Mouse (Mus musculus): ENCODE data around the gene Rbms3.

Rbms3 gene

DNA sequence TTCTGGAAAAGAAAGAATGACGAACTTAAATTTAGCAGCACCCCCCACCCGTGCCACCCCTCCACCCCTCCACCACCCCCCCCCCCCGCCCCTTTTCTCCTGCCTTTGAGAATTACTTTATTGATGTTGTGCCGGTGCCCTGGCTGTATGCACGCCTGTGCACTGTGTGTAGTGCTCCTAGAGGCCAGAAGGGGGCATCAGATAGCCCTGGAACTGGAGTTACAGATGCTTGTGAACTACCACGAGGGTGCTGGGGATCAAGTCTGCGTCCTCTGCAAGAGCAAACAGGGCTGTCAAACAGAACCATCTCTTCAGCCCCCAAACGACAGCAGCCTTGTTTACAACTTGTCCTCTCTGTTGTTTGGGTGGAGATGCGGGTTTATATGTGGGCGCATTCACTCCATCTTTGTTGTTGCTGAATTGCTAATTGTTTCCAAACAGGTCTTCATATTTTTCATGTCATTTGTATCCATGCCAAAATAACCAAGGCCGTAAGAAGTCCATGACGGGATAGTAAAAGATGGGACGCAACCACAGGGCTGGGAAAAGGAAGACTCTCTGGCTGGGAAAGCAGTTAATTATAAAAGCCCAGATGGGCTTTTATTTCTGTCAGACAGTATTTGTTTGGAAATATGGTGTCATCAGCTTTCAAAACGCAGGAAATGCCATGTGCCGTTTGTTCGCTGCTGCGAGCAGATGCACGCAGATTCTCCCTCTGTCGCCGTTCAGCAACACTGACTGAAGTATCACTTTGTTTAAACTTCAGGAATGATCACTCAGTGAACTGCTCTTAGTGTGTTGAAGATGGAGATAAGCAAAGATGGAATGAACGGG is 652.9 kb downstream of the Rbms3 start:
- peak in 1 of 2 experiments; percentile 16 for DNase-seq (ENCODE audit: low spot score in 2 of 2)

DNA sequence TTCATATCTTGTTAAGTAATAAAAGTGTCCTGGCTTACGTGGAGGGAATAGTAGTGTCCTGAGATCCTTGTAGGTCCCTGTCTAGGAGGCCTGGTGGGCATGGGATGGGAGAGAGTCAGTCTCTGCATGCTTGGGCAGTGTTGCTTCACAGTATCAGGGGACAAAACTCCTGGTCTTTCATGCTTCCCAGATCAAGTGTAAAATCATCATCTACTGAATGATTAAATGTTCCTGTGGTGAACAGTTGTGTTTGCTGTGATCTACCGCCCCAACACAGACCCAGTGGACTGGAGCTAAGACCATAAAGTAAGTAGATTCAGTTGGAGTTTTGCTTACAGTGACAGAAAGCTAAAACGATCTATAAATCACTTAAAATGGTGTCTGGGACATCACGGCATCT is 654.4 kb downstream of the Rbms3 start:
- DNase-seq (ENCODE audit: low spot score in 2 of 2), result no peak

DNA sequence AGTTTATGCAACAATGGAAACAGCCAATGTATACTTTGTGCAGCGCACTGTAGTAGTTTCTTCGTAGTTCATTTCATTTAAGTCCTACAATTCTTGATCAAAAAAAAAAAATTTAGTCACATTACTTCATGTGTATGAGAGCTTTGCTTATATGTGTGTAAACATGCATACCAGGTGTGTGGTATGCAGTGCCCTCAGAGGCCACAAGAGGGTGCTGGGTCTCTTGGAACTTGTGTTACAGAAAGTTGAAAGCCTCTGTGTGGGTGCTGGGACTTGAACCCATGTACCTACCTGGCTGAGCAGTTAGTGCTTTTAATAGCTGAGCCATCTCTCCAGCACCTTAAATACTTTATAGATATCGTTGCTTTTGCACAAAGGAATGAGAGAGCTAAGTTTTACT is 655.6 kb downstream of the Rbms3 start:
- DNase-seq (ENCODE audit: low spot score in 2 of 2), result no peak

DNA sequence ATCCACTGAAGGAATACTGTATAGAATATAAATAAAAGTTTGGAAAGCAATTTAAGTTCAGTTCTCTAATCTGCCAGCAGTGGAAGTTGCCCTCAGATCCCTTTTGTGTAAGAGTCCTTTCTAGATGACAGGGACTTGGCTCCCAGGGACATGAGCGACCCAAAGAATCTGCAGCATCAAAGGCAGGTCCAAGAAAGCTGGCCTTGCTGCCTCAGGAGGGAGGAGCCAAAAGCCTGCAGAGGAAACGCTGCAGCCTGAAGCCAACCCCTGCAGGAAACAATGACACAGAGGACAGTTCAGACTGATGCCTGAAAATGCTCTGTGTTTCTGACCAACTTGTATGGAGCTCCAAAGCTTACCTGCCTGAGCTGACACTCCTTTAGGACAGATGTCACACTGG is 656.1 kb downstream of the Rbms3 start:
- DNase-seq (ENCODE audit: low spot score in 2 of 2), result no peak

DNA sequence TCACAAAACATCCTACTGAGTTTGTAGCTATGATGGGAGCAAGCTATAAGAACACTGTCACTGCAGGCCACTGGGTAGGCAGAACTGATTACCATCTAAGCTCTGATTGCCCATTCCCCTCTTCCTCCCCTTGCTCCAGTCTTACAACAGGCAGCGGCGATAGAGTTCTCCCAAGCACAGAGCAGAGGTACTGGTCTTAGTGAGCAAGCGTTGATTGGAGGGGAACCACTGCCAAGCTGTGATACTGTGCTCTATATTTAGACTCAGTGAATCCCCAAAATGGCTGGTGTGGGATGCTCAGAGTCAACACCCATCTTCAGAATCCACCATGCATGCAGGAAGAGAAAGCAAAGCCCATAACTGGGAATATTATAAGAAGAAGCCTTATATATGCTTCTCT is 662.4 kb downstream of the Rbms3 start:
- DNase-seq (ENCODE audit: low spot score in 2 of 2), result no peak

DNA sequence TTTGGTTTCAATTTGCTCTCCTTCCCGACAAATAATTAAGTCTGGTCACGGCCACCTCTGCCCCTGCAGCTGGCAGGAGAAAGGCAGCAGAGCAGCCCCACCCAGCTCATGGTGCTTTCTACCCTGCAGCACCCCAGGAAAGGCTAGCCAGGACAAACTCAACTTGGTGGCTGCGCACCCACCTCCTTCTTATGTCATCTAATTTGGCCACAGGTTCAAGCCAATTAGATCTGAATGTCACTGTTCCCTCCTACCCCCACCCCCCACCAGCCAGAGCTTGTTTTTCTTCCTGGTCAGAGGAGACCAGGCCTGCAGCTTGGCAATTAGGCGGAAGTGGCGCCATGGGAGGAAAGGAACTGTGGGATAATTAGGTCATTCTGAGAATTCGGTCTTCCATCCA is 664.0 kb downstream of the Rbms3 start:
- DNase-seq (ENCODE audit: low spot score in 2 of 2), result no peak

DNA sequence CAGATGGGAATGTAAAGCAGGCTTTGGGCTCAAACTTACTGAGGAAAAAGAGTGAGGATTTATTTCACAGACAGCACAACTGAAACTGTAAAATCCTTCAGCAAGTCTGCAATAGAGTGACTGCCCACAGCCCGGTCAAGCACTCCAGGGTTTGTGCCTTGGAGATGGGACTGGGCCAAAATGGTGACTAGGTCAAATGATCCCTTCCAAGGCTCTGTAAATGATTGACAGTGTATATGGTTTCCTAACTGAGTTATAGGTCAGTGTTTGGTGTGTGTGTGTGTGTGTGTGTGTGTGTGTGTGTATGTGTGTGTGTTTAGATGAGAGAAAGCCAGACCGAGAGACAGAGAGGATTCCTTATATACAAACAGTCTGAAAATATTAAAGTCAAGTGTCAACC is 673.6 kb downstream of the Rbms3 start:
- no peak for DNase-seq (ENCODE audit: low spot score in 2 of 2)

DNA sequence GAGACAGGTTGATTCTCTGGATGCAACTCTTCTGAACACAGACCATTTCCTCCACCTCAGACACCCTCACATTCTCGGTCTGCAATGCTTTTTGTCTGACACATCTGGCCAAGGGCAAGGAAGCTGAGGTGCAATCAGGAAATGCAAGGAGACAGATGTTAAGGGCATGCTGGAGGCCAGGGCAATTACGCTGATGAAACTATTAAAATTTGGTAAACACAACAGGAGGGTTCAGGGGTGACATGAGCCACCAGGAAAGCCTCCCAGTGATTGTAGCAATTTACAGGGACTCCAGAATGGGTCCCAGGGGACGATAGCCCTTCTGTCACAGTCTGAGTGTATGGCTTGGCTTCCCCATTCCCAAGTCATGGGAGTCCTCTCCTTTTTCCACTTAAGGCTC is 681.5 kb downstream of the Rbms3 start:
- DNase-seq (ENCODE audit: low spot score in 2 of 2), result no peak

DNA sequence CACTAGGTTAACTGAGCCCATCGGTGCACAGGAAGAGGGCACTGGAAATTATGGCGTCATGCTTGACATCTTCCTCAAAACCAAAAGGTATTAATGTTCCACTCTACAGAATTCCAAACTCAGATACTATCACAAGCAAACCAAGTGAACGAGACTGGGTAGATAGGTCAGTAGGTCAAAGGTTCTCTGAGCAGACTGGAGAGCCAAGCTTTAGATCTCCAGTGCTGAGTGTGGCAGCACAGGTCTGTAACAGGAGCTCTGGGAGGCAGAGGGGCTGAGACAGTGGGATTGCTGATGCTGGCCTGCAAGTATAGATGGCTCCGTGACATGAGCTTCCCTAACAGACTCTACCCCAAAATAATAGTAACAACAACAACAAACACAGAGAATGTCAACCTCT is 682.3 kb downstream of the Rbms3 start:
- DNase-seq (ENCODE audit: low spot score in 2 of 2), result no peak

DNA sequence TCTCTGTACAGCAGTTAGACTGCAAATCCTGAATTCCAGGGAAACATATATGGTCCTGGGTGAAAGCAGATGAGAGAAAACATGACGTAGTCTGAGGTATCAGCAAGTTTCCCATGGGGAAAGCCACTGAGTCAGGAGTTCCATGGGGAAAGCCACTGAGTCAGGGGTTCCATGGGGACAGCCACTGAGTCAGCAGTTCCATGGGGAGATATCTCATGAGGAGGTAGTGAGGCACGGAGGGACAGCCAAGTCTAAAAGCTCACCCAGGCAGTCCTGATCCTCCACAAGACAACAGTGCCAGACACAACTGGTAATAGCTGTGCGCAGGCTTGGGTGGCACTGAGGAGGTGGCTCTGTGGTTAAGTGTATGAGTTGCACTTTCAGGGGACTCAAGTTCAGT is 682.9 kb downstream of the Rbms3 start:
- DNase-seq (ENCODE audit: low spot score in 2 of 2), result no peak

DNA sequence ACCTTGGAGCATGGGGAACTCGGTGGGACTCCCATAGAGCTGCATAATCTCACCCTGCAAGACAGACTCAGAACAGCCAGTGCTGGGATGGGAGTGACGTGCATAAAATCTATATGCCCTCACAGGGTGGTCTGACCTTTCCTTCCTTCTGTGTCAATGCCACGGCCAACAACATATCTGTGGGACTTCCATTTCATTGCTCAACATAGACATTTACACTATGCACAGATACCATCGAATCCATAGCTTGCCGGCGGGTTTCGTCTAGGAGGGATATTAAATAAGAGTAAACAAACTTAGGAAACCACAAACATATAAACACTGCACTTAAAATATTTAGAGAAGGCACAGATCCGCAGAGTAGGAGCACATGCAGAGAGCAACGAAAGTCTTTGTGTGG is 684.0 kb downstream of the Rbms3 start:
- DNase-seq (ENCODE audit: low spot score in 2 of 2), result no peak

DNA sequence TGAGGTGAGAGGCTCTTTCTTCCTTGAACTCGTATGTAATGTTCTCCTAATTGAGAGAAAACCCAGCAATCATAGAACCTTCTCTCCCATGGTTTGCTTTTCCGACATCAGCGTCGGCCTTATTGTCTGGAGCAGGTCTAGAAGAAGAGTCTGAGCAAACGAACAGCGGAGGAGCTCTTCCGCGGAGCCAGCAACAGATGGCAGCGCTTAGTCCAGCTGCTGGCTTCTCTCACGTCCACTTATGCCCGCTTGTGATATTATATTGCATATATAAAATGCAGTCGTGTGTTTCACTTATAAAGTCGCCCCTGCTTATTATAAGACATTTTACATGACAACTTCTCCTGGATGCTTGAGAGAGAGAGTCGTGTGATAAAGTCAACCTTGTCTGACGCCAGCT is 685.8 kb downstream of the Rbms3 start:
- DNase-seq (ENCODE audit: low spot score in 2 of 2), result no peak

DNA sequence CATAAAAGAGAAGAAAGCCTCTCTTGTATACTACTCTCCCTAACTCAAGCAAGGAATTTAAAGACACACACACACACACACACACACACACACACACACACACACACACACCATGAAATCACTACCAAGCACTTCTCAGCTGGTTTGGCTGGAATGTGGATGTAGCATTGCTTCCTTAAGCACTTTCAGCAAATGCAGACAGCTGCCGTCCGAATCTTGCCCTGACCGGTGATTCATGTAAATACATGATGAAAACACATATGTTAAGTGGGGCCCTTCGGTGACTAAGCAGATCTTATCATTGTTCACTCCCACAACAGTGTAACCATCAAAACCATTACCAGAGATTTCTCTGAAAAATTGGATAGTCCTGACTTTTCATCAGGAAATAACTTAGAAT is 688.6 kb downstream of the Rbms3 start:
- DNase-seq (ENCODE audit: low spot score in 2 of 2), result no peak

DNA sequence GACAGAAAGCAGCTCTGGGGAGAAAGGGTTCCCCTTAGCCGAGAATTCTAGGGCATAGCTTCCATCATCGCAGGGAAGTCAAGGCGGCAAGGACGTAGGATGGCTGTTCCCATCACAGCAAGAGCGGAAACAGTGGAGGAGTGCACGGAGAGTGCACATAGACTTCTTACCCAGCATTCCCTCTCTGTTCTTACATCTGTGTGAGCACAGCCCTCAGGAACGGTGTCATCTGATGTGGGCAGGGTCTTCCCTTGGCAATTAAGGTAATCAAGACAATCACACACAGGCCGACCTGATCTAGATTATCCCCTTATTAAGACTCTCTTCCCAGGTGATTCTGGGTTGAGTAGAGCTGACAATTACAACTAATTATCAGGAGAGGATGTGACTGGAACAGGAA is 689.0 kb downstream of the Rbms3 start:
- no peak for DNase-seq (ENCODE audit: low spot score in 2 of 2)

DNA sequence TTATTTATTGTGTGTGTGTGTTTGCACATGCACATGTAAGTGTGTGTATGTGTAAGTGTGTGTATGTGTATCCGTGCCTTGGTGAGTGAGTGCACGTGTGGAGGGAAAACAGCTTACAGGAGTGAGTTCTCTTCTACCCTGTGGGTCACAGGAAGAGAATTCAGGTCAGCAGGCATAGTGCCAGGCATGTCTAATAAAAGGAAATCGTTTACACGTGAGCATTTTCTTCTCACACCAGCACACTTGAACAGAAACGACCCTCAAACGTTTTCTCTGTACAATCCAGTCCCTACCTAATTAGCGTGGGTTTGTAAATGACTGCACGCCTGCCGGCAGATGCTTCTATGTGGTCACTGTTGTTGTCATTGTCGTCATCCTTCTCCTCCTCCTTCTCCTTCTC is 701.4 kb downstream of the Rbms3 start:
- no peak for DNase-seq (ENCODE audit: low spot score in 2 of 2)

DNA sequence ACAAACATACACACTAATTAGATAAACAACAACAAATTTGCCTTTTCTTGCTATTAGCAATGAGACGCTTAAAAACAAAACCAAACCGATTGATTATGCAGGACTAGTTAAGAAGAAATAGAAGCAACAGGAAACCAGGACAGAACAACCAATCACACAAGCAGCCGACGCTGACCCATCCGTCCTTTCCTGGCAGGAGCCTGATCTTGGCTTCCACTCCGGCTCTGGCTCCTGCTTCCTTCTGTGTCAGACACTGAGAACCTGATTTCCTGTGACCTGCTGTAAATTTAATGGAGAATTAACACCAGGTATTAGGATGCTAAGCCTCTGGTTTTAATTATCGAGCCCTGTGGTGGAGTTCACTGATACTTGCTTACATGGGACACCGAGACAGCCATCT is 706.6 kb downstream of the Rbms3 start:
- DNase-seq (ENCODE audit: low spot score in 2 of 2), result no peak

DNA sequence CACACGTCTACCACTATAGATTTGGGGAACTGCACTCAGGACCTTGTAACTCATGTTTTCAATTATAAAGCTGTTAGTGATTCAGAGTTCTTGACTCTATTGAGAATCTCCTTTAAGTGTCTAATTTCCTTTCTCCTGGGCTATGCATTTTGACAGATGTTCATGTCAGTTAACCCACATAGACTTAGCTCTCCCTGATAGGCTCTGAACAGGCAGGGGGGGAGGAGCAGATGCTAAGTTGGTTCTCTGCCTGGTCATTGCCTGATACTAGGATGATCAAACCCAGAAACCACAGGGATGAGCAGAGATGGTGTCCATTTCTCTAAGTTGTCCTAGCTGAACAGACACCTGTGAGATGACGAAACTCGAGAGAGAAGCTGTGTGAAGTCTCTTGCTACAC is 707.2 kb downstream of the Rbms3 start:
- no peak for DNase-seq (ENCODE audit: low spot score in 2 of 2)

DNA sequence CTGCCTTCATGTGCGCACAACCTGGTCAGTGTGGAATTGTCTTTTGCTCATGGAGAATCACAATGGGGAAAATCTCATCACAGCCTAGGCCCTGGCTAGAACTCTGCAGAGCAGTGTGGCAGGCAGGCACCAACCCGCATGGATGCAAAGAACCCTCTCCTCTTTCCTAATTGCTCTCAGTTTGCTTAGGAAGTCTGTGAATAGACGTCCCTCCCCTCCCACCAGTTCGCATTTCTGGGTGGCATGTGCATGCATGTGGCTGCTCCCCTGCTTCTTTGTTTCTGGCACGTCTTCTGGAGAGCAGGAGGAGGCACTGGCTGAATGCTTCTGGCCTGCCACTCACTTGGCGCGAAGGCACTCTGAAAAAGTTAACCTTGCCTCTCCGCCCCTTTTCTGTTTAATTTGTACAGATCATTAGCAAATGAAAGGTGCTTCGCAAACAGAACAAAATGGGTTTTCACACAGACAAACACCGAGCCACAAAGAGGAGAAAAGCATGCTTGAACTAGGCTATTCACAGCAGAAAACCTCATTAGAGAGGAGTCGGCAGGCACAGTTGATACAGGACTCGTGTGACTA is 710.2 kb downstream of the Rbms3 start:
- peak in 1 of 2 experiments; percentile 14 for DNase-seq (ENCODE audit: low spot score in 2 of 2)

DNA sequence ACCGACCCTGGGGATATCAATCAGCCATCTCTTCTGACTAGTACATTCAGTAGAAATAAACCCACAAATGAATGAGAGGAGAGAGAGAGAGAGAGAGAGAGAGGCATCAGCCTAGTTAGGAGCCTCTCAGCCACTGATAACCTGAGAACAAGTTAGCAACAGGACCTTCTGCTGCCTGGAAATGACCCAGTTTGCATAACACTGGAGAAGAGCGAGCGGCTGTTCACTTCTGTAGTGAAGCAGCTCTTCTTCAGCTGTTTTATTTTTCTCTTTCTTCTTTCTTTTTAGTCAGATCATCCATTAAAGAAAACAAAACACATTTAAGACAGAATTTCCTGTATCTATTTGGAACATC is 717.2 kb downstream of the Rbms3 start:
- no peak for DNase-seq (ENCODE audit: low spot score in 2 of 2)

DNA sequence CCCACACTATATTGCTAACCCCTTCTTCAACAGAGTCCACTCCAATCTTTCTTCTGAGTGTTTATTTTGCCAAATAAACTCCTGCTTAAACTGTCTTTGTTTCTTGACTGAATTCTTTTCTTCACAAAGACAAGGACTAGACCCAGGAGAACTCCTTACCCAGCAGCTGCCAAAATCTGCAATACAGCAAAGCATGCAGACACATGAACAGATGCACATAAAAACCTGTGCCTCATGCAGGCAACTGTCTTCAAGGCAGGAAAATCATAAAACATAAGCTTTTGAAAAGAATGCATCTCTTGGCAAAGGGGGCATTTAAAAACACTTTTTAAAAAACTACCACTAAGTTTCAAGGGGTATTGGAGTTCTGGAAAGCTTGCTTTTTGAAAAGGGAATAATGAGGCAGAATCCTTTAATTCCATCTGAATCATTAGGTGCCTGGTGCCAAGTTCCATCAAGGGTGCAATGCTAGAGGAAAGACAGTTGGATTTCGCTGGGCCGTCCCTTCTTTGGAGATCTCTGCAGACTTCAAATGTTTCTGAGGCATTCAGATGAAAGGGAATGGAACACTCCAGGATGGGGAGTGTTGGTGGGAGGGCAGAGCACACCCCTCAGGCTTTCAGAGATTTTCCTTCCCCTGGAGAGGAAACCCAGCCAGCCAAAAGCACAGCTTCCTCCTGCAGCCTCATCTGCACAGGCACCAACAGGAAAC is 717.8 kb downstream of the Rbms3 start:
- DNase-seq (ENCODE audit: low spot score in 2 of 2), result no peak

DNA sequence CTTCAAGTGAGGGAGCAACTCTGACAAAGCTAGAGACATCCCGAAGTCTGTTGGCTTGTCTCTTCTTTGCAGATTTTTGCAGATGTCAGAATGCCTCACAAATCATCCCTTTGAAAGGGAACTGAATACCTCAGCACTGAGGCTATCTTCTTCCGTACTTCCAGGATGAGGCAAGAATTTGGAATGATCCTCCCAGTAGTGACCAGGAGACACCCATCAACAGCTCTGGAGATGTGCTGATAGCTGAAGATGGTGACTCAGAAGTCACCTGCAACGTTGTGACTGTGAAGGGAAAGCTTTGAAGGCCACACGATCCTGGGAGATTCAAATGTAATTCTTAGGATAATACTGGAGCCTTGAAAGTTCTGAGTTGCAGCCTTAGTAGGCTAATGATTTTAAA is 720.2 kb downstream of the Rbms3 start:
- no peak for DNase-seq (ENCODE audit: low spot score in 2 of 2)

DNA sequence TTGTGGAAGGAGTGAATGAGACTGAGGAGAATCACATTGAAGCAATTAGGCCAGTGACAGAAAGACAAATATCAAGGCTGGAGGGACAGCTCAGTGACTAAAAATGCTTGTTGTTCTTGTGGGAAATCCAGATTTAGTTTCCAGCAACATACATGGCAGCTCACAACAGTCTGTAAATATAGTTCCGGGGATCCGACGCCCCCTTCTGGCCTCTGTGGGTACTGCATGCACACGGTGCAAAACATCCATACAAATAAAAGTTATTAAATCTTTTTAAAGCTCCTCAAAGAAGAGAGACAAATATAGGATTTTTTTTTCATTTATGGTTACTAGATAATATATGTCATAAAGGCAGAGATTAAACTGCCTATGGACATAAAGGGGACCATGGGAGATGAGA is 722.8 kb downstream of the Rbms3 start:
- no peak for DNase-seq (ENCODE audit: low spot score in 2 of 2)

DNA sequence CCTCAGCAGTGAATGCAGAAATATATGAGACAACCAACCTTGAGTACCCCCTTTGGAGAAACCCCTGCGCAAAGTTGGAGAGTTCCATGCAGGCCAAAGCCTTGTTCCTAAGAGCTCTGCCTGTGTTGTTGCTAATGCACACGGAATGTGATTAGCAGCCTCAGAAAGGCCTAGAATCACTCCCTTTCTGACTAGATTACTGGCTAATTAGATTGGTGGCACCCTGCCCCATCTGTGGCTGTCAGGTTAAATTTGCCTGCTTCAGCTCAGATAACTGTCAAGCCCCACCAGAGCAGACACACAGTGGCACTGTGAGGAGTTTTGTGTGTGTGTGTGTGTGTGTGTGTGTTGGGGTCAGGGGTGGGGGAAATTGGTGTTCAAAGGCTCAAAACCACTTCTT is 724.1 kb downstream of the Rbms3 start:
- DNase-seq (ENCODE audit: low spot score in 2 of 2), result no peak

Data from frontal cortex, postnatal 10 days (tissue).